Mouse (Mus musculus) thymus, postnatal 0 days (tissue): ENCODE results near the gene Mkrn1. TPM values are rescaled to one million over a fixed set of nuclear protein-coding genes. Genes with fewer than 3 reads are reported as not detected.
A peak's percentile ranks its signal among the peaks of the same experiment; 100 is the strongest.
"Not testable (repeated sequence)": the region's sequence is repeated elsewhere in the genome, so short reads cannot be mapped to it uniquely, and the experiment has no call there.

Experiments
- DNase-seq: peaks from one replicate; pipeline ENCODE4 v3.0.0-alpha.2; 2015; ENCODE audit warnings: low spot score
- polyA plus RNA-seq: library from polyadenylated mRNA; unstranded; fragments of >200 nt; fragmentation: Nextera tagmentation; extraction: Ambion mirVana; gene quantifications from 2 replicates; pipeline ENCODE4 v1.2.1, GENCODE M21; 2015

Gene Mkrn1
- polyA plus RNA-seq, 1 experiment from 2014 or later: 91.5 TPM

DNA sequence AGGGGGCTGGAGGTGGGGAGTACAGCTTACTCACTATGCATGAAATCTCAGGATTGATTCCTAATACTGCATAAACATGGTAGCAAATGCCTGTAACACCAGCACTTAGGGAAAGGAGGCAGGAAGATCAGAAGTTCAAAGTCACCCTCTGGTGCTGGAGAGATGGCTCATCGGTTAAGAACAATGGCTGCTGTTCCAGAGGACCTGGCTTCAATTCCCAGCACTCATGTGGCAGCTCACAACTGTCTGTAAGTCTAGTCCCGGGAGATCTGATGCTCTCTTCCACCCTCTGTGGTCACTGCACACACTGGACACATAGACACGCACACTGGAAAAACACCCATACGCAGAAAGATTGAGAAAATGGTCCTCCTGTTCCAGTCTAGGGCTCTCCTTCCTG lies 12.9 kb upstream of the Mkrn1 start:
- DNase-seq: no peak

- no peak for DNase-seq
Measured at GRCm38 (mm10) chr6:39430722-39431121, 10.5 kb upstream of the Mkrn1 start.

- no peak for DNase-seq
Measured at GRCm38 (mm10) chr6:39429007-39429788, 8.9 kb upstream of the Mkrn1 start.

- DNase-seq: no peak
Measured at GRCm38 (mm10) chr6:39427276-39428003, 7.2 kb upstream of the Mkrn1 start.

DNA sequence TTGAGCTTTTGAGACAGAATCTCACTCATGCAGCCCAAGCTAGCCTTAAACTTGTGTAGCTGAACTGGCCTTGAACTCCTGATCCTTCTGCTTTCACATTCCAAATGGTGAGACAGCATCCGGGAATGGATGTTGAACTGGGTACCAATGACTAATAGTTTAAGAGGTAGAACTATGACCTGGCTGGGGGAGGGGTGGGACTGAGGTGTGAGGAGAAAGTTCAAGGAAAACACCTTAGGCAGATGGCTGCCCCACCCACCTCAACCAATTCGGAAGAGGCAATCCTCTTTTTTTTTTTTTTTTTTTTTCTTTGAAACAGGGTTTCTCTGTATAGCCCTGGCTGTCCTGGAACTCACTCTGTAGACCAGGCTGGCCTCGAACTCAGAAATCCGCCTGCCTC lies 6.5 kb upstream of the Mkrn1 start:
- no peak for DNase-seq

- no peak for DNase-seq
Measured at GRCm38 (mm10) chr6:39425181-39425580, 4.9 kb upstream of the Mkrn1 start.

- DNase-seq: no peak
Measured at GRCm38 (mm10) chr6:39423686-39424085, 3.4 kb upstream of the Mkrn1 start.

DNA sequence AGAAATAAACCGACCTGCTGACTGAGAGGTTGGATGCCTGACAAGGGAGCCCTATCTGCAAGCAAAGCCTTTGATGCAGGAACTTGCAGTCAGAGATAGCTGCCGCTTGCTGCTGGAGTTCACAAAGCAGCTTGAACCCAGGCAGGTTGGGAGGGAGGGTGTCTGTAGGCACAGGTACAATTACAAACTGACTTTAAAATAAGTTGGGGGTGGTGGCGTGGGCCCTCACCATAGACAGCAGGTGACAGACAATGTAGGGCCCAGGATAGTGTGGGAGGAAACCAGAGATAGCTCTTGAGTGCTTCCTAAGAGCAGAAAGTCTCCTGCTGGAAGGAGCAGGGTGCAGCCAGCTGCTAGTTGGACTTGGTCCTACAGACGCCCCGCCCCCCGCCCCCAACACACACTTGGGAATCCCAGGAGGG lies 2.9 kb upstream of the Mkrn1 start:
- no peak for DNase-seq

DNA sequence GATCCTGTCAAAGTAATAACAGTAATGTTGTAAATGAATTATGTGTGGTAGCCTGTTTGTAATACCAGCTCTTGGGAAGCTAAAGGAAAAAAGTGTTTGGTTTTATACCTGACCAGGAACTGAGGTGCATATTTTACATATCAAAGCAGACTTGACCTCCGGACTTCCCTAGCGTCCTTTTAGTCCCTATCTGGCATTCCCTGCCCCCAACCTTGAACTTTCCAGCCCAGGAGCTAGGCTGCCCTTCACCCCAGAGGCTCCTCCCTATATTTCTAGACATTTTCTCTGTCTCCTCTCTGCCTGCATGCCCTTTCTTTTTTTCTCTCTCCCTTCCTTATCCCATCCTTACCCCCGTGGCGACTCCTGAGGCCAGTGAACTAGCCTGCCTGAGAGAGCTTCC lies 605 bp upstream of the Mkrn1 start:
- no peak for DNase-seq

DNA sequence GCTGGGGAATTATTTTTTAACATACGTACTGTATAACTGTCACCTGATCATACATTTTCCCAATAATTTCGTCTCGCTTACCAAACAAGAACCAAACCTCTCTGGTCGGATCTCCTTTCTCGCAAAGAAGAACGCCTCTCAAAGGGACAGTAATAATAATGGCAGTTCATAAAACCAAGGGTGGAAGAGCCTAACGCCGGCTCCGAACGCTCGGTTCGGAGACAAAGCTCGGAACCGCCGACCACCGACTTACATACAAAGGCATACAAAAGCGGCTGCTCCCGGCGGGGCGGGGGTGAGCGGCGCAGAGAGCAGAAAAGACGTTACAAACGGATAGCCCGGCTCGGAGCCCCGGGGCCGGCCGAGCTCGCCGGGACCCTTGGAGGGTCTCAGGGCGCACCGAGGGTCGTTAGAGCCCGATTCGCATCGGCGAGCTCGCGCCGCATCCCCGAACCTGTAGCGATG lies 844 bp downstream of the Mkrn1 start:
- DNase-seq: peak; percentile 35

DNA sequence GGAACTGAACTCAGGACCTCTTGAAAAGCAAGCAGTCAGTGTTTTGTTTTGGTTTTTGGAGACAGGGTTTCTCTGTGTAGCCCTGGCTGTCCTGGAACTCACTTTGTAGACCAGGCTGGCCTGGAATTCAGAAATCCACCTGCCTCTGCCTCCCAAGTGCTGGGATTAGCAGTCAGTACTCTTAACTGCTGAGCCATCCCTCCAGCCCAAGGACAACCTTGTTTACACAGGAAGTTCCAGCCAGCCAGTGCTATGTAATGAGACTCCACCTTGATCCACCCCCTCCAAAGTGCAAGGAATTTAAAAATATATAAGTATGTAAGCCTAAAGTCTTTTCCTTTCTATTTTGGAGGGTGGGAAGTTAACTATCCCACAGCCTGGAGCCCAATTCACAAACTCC lies 3.6 kb downstream of the Mkrn1 start:
- DNase-seq: not testable (repeated sequence)

DNA sequence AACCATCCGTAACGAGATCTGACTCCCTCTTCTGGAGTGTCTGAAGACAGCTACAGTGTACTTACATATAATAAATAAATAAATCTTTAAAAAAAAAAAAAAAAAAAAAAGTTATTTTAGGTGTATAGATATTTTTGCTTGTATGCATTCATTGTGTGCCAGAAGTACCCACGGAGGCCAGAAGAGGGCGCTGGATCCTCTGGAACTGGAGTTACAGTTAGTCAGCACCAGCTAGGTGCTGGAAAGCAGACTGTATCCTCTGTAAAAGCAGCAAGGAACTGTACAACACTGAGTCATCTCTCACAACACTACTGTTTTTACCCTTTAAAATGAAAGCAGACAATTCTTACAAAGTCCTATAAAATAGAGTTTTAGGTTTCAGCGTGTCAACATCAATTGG lies 4.5 kb downstream of the Mkrn1 start:
- DNase-seq: peak; percentile 81

DNA sequence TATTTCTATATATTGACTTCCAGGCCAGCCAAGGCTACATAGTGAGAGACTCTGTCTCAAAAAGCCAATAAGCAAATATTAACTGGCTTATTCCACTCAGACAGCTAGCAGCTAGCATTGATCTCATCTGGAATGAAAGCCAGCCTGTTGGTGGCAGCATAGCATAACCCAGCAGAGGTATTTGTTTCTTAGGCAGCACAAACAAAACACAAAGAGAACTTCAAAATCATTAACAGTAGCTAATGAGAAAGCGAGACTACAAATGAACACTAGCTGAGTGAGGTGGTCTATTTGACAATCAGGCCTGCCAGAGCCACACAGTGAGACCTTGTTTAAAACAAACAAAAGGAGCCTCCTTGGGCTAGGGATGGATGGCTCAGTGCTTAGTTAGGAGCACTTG lies 6.2 kb downstream of the Mkrn1 start:
- no peak for DNase-seq

DNA sequence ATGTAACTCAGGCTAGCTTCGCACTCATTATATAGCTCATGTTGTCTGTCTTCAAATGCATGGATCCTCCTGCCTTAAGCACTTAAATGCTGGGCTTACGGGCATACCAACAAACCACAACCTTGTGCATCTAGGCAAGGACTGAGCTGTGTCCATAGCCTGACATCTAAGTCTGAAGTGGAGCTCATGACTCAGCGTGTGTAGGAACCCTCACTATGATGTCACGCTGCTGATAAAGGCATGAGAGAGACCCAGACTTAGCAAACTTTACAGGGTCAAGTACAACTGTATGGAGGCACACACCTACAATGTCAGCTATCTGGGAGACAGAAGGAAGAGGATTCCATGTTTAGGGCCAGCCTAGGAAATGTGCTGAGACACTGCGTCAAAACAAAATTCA lies 13.8 kb downstream of the Mkrn1 start:
- no peak for DNase-seq

GRCm38 (mm10) chr6:39403136-39403535 lies 17.1 kb downstream of the Mkrn1 start:
- no peak for DNase-seq

- DNase-seq: no peak
Measured at GRCm38 (mm10) chr6:39400343-39400742, 19.9 kb downstream of the Mkrn1 start.

DNA sequence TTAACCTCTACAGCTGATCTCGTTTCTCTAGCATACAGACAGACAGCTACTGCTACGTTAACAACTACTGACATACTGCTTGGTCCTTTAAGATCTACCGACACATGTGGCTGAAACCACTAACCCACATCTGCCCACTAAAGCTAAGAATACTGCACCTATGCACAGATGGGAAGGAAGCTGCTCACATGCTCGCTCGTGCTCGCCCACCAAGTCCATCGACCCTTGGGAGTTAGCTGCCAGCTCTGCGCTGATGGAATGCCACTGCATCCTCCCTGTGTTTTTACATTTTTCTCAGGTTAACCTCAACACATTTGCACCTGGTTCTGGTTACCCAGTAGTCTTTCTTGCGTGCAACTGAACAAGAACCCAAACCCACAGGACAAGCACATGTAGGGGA lies 21.9 kb downstream of the Mkrn1 start:
- no peak for DNase-seq

DNA sequence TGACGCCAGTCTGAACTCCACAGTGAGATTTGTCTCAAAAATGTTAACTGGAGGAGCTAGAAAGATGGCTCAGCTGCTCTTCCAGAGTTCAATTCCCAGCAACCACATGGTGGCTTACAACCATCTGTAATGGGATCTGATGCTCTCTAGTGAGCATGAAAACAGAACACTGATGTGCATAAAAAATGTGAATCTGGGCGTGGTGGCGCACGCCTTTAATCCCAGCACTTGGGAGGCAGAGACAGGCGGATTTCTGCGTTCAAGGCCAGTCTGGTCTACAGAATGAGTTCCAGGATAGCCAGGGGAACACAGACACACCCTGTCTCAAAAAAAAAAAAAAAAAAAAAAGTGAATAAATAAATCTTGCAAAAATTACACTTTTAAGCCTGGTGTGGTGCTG lies 23.2 kb downstream of the Mkrn1 start:
- no peak for DNase-seq

- DNase-seq: no peak
Measured at GRCm38 (mm10) chr6:39395916-39396315, 24.3 kb downstream of the Mkrn1 start.

DNA sequence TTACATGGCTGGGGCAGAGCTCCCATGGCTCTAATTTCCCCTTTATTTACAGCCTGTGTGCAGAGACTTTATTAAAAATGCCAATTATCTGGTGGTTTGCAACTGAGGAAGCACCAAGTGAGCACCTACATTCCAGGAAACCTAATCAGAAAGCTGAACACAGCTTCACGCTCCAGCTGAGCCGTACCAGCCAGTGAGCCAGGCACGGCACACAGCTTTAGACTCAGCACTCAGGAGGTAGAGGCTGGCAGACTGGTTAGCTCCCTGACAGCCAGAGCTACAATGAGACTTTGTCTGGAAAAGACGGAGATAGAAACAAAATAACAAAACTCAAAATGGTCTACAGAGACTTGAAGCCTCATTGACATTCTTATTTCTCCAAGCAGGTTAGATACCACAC lies 24.8 kb downstream of the Mkrn1 start:
- no peak for DNase-seq

- DNase-seq: no peak
Measured at GRCm38 (mm10) chr6:39389988-39390387, 30.3 kb downstream of the Mkrn1 start.

GRCm38 (mm10) chr6:39381125-39381880 lies 39.0 kb downstream of the Mkrn1 start, which contains the start of gene Rab19:
Rab19 (plus strand) TSS chr6:39381175.
- peak; percentile 51 for DNase-seq
